Mouse (Mus musculus) MEL-GATA-1-ER (cell line): Measurements from ENCODE around the gene Fam104a.
A peak's percentile ranks its signal among the peaks of the same experiment; 100 is the strongest.

ENCODE experiments used
- DNase-seq: peaks from one replicate; pipeline ENCODE4 v3.0.0-alpha.2; 2012; ENCODE audit warnings: low read depth; ENCODE audit errors: extremely low read depth

Fam104a gene

DNA sequence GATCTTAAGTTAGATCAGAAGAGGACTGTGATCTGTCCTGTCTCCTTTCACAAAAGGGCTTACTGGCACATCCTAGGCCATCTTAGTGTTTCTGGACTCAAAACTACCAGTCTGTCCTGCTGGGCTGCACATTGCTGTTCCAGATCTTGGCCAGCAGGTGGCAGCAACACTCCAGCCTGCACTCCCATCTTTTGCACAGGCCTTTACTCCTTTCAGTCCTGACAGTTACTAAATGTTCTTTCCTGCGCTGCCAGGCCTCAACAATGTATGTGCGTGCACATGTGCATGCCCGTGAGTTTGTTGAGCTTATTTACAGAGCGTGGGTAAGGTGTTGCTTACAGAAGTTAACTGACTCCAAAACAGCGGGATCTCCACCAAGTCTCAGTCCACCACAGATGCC lies 19.8 kb upstream of the Fam104a start:
- DNase-seq: no peak

DNA sequence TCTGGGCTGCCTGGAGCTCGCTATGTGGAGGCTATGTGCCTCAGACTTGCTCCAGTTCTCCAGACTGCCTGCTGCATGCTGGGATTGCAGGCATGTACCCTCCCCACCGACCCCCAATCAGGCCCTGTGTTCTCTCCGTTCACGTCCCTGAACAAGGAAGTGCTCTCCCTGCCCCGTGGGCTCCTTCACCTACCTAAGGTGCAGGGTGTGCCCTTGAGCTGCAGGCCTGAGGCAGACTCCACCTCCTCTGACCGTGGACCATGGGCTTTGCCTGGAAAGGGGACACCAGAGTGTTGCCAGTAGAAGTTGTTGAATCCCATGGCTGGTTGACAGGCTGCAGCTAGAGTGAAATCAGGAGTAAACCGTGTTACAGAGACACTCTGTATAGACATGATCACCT lies 15.7 kb upstream of the Fam104a start:
- DNase-seq: no peak

DNA sequence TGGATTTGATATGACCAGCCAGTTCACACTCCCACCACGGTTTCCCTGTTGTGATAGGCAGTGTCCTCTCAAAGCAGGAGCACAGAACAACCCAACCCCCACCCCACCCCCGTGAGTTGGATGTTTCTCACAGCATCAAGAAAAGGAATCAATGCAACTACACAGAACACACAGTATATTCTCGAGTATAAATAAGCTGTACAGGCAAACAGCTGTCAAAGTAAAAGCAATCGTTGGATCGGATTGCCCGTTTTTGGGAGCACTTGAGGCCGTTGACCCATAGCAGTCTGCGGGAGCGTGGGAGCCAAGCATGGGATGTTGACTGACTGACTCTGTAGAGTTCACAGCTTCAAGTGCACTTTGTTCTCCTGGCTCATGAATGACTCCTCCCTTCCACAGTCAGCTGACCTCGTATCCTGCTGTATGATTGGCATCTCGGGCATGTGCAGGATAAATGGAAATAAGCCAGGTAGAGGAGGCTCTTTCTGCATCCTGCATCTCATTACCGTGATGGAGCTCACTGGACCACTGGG lies 14.1 kb upstream of the Fam104a start:
- DNase-seq: no peak

DNA sequence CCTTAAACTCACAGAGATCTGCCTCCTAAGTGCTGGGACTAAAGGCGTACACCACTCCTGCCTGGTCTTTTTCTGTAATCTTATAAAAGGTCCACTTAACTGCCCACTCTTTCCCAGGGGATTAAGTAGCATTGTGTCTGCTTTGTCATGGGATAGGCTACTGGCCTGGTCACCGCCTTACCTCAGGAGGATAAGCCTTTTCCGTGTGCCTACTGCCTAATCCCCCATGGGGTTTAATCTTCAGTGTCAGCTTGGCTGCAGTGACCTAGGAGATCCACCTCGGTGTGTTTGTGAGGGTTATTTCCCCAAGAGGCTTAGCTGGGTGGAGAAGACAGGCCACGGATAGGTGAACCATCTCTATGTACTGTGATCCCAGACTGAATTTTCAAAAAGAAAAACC lies 13.6 kb upstream of the Fam104a start:
- DNase-seq: no peak

DNA sequence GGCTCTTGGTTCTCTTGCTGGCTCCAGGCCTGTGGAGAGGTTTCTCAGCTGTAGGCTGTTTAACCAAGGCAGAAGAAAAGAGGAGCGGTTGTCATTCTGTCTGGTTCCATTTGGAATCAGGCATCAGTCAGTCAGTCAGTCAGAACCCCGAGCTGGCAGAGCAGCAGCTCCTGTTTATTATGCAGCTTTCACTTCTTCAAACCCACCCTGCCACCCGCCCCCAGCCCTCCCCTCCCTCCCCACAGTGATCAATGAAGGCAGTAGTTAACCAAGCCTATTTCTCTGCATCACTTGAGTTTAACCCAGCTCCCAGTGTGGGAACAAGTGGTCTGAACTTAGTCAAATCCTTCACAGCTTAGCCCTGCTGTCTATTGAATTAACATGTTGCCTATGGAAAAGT lies 7.9 kb upstream of the Fam104a start:
- DNase-seq: no peak

DNA sequence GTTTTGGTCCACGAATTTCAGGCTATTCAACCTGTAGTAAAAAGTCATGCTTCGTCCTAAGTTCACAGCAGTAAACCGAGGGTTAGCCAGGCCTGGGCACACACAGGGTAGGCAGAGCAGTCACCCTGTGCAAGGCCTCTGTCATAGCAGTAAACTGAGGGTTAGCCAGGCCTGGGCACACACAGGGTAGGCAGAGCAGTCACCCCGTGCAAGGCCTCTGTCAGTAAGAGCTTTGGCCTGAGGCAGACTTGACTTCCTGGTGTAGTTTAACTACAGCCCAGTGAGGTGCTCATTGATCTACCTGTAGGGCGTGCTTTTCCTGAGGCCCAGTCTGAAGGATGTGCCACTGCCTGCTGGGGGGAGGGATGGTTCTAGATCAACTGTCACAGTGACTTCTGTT lies 7.4 kb upstream of the Fam104a start:
- DNase-seq: no peak

DNA sequence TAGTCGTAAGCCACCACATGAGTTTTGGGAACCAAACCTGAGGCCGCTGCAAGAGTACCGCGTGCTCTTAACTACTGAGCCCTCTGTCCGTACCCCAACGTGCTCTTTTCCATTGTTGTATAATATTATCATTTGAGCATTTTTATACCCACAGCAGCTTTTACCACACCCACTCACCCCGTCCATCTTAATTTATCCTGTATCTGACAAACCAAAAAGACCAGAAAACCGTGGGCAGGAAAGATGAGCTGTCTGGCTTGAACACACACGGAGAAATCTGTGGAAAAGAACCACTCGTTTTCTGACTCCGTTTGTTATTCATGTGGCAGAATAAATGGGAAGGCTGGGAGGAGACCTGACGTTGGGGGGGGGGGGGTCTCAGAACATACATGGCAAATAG lies 6.6 kb upstream of the Fam104a start:
- no peak for DNase-seq

DNA sequence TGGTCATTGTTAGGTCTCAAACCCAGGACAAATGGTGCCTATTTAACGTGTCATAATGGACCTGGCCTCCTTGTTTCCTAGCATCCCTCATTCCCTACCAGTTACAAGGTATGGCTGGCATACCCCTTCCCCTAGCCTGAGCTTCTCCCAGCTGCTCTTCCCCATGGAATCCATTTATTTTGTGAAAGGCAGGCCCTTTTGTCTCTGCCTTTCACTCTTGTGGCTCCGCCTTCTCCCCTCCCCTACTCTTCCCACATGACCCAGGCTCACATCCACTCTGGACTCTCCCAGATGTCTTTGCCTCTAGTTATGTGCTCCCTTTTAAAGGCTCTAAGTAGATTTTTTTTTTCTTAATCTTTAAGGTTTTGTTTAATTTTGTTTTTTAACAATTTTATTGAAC lies 3.1 kb upstream of the Fam104a start:
- DNase-seq: no peak

DNA sequence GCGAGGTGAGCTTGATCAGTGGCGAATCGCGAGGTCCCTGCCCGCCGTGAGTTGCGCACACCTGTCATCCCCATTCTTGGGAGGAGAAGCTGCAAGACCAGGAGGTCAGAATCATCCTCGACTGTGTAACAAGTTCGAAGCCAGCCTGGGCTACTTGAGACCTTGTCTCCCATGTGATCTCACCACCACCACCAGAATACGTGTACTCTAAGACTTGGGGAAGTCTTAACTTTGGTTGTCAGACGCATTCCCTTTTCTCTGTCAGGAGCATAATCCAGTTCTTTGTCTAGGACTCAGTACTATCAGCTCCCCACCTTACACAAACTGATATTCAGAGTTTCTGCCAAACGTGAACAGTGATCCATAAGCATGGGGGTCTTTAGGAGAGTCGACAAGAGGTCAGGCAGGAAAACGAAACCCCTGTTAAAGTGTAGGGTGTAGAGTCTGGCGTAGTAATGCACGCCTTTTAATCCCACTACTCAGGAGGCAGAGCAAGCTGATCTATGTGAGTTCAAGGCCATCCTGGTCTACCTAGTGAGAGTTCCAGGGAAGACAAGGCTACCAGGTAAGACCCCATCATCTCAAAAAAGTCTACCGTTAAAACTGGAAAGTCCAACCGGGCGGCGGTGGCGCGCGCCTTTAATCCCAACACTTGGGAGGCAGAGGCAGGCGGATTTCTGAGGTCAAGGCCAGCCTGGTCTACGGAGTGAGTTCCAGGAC lies 912 bp upstream of the Fam104a start:
- peak; percentile 59 for DNase-seq

DNA sequence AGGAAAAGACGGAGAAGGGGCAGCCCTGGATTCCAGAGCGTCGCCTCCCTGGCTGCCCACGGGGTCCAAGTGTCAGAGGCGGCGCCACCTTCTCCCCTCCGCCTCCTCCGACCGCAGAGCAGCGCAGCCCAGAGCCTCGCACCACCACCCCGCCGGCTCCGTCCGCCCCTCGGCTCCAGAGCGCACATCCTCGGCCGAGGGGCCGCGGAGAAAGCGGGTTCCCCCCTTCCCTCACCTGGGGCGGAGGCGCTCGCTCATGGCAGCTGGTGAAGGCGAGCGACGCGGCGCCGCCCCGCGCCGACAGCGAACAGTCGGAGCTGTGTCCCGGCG lies 363 bp downstream of the Fam104a start:
- DNase-seq: no peak

DNA sequence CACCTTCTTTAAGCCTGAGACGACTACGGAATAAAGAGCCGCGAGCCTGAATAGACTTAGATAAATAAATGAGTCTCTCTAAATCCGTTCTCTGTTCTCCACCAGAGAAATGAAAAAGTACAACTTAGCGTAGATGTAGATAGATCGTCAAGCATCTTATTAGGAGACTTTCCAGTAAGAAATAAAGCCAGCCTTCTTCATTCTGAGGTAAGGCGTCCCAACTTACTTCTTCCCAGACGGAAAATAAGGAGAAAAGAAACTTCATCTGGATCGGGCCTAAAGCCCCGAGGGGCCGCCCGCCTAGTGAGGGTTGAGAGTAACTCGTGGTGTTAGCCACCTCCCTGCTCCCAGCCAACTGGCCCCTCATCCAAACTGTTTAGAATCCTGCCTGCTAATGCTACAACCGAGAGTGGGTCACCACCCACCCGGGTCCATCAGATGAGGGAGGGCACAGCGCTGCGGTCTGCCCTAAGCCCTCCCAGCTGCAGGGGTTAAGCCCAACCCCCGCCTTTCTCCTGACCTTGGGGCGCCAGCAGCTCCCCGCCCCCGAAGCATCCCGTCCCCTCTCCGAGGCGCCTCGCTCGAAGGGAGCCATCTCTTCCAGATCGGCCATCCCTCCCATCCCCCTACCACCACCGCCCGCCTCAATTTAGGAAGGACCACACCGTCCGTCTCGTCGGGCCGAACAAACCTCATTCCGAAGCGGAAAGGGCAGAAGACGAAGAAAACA lies 893 bp downstream of the Fam104a start:
- DNase-seq: no peak

DNA sequence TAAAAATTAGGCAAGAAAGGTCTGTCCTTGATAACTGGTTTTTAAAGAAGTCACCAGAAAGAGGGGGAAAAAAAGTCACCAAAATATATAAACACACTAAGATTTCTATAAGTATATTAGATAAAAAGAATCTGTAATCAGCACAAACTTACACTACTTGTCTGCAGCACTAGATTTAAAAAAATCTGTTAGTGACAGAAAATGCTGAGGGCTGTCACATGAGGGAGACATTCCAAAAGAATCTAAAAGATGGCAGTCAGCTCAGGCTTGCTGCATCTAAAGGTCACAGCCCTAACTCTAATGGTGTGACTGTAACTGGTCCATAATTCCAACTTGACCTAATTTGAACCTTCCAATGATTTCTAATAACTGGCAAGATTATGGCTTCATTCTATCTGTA lies 2.0 kb downstream of the Fam104a start:
- no peak for DNase-seq

DNA sequence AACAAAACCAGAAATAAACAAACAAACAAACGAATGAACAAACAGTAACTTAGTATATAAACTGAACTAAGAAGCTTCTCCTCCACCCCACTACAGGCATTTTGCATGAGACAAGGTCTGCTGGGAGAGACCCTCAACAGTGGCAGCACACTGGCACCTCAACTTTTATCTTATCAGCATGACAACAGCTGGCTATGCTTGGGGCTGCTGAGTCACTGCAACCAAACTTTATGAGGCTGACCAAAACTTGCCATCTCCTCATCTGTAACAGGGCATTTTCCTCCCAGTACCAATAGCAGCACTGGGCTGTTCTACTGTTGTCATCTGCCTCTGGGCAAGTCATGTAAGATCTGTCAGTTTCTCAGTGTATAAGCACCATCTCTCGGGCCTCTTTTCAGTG lies 3.0 kb downstream of the Fam104a start:
- DNase-seq: peak; percentile 72

DNA sequence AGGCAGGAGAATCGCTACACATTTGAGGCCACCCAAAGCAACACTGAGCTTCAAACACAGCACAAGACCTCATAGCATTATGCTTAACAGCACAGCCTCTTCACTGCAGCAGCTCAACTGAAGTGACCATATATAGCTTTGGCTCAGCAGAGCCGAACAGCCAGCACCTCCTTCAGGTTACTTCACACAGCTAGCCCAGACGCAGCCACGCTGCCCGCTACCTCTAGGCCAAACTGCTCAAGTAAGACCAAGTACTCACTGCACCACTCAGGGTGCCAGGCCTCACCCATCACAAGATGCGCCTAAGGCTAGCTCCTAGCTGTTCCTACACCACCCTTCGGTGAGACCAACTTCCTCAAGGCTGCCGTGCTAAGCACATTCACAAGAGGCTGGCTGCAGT lies 5.6 kb downstream of the Fam104a start:
- DNase-seq: no peak

DNA sequence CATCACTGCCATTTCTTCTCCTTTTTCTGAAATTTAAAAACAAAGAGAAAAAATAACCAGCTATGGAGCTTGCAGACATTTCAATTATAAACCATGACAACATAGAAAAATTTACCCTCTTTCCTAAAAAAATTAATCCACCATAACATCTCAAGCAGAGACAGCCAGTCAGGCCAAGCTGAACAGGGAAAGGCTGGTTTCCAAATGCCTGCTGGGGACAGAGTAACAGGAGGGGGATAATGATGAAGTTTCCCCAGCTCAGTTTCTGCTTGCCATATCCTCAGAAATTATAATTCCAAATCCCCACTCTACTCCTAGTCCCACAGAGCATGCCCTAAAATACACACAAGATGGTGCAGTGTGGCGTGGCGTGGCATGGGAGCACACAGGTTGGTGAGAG lies 6.6 kb downstream of the Fam104a start:
- DNase-seq: no peak

DNA sequence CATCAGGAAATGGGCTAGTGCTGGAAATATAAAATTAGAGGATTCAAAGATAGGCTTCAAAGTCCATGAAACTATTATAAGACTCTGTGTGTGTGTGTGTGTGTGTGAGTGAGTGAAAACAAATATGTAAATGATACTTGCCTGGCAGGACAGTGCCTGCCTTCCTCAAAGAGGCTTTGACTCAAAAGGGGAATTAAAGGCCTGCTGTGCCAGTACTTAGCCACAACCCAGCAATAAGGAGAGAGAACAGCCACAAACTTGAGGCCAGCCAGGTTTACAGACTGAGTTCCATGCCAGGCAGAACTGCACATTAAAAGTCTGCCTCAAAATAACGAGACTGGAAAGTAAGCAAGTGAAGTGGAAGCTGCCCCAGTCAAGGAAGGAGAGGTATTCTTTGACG lies 7.1 kb downstream of the Fam104a start:
- DNase-seq: no peak

DNA sequence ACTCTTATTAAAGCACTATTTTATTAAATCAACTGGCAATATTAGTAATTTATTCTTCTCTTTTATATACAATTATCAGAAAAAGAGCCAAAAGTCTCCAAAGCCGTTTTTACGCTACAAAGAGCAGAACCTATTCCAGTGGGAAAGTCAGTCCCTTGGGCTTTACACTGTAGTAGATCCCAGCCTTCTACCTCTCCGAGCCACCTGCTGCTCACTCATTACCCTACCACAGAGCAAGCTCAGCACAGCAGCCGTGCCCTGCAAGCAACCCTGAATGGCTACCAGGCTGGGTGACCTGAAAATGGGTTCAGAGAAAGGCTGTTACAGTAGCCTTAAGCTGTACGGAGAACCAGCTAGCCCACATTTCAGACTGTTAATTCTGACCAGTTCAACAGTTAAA lies 9.4 kb downstream of the Fam104a start:
- no peak for DNase-seq

DNA sequence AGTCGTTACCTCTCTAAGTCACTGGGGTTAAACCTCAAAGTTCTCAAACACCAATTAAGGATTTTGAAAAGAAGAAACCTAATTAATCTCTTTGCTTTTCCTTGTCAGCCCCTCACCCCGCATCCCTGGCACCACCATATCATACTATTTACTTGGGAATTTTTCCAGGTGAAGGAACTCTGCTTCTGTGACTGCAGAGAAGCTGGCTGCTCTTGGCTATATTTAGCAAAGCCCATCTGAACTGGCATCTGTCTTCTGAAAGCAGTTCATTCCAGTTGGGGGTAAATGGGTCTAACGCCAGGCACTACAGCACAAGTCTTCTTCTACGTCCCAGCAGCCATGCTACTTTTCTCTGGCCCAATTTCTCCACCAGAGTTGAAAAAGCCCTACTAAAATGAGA lies 10.3 kb downstream of the Fam104a start:
- DNase-seq: no peak

DNA sequence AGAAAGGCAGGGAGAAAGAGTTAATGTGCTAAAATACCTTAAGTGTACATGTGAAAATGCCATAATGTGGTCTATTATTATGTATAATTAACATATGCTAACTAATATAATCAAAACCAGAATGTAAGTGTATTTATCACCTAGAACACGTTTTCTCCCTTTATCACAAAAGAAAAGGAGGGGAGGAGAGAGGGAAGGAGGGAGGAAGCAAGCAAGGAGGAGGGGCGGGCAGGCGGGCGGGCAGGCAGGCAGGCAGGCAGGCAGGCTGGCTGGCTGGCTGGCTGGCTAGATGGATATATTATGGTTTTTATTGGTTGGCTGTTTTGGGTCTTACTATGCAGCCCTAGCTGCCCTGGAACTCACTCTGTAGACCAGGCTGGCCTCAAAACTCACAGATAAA lies 14.2 kb downstream of the Fam104a start:
- no peak for DNase-seq

DNA sequence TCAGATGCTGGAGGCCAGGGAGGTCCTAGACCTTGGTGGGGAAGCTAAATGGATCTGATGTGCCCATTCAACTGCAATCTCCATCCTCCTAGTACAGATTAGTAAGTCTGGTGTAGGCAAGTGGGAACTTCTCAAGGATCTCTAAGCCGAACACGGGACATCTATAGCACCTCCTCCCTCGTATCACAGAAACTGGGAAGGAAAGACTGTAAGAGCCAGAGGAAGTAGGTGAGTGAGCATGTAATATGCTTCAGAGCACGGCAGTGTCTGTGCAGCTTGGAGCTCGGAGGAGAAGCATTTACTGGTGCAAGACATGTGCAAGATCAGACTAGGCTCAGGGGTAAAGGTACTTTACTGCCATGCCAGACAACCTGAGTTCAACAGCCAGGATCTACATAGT lies 15.1 kb downstream of the Fam104a start:
- DNase-seq: no peak

DNA sequence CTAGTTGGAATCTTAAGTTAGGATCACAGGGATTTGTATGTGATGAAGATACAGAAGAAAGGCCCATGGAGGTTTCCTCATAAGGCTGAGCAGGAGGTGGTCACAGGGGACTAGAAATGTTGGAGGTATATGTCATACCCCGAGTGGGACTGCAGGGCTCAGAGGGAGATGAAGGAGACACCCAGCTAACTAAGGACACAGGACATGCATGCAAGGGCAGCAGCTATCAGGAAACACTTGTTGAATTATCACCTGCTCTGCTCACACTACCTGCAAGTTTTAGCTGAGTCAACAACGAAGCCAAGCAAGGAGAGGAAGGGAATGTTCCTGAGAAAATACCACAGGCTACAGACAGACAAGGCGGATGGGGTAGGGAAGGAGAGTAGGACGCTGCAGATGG lies 16.3 kb downstream of the Fam104a start:
- no peak for DNase-seq

DNA sequence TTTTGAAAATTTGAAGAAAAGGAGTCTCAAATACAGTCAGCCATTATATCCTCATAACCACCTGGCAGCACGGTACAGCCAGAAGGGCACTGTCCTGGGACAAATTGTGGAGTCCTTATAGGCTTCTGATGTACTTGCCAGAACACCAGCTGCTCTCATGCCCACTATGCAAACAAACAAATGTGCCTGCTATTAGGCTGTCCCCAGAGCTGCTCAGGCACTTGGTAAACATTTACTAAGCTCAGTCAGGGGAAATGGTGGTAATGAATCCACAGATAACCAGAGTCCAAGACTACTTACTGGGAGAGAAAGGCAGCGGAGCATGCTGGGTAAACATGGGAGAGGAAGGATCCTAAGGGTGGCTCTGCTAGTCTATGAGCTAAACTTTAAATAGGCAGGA lies 16.8 kb downstream of the Fam104a start:
- no peak for DNase-seq

DNA sequence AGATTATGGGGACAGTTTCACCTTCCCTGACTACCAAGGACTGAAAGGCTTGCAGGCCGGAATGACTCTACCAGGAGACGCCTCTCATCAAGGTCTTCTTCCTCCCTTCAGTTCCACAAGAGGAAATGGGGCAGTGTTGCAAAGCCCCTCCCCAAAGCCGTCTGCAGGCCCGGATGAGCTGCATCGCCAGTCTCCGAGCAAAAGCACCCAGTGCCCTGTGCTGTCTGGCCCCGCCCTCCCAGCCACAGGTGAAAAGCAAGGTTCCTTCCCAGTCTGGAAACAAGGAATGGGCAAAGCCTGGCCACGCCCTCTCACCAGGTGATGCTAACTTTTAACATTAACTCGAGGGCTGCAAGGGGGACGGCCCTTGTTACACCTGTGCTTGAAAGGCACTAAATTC lies 17.3 kb downstream of the Fam104a start:
- no peak for DNase-seq
